Mouse (Mus musculus) liver, adult 2 months (tissue): ENCODE measurements around the gene Uckl1.

Experiments used
- CTCF ChIP-seq: fragments of 200-500 bp; IDR thresholded peaks from 2 replicates; pipeline ENCODE4 v1.5.1; 2011; ENCODE audit warnings: low read depth, low read length, control low read depth
- POLR2A ChIP-seq: fragments of 200-500 bp; IDR thresholded peaks from 2 replicates; pipeline ENCODE4 v1.6.1; 2011; ENCODE audit warnings: low read length, control low read depth; ENCODE audit not compliant: insufficient read depth; ENCODE audit errors: extremely low read depth

GRCm38 (mm10) chr2:181602367-181602766 lies 17.7 kb upstream of the Uckl1 start:
- TF ChIP-seq CTCF (no peak), POLR2A (no peak)
